In genomic region chr7:112405061-112405460, GRCm38 (mm10) we compare ENCODE assay signal across 24 mouse cellular contexts. TPM values are rescaled to one million over a fixed set of nuclear protein-coding genes. Genes with fewer than 3 reads are reported as not detected.
DNase-seq lines count a peak whose midpoint lies in the region; ATAC-seq and TF ChIP-seq lines count a peak whose summit lies in the region.
"Had no signal": no experiment of that assay in that cellular context is flagged by ENCODE, and none has a peak within 500 bp of the region (broad histone marks: within the 10 kb centered on the region; RNA-seq: fewer than 3 reads in every experiment).

No protein-coding gene starts in this region.

- ATAC-seq in heart, embryonic 14.5 days (ENCODE audit: insufficient number of reproducible peaks, insufficient read depth, low FRiP score, low read depth): no peak
- ATAC-seq in granulocyte monocyte progenitor cell, adult 5-6 weeks (replicated peaks; ENCODE audit: poor library complexity, severe bottlenecking): peak; percentile 35; the same call in 1 of the 2 replicates
- ATAC-seq: activated CD4-positive, CD25-positive, alpha-beta regulatory T cell, adult 4 months; Patski had no signal

- intact Hi-C loops in heart, adult 2 months (cut with DNase I): no loop called here

- H3K4me1 ChIP-seq in heart, embryonic 14.5 days (ENCODE audit: control insufficient read depth in 2 of 2, insufficient read depth in 2 of 2, low read length in 2 of 2): peaks cover 13 to 25% of the 10 kb centered on the region in 2 experiments
- 0 out of 2 replicates have a peak, but pooled peaks cover 2% of the 10 kb centered on the region for H3K4me1 ChIP-seq in heart, adult 2 months (ENCODE audit: control insufficient read depth, insufficient read depth, low read length)
- peaks cover 2 to 17% of the 10 kb centered on the region in 2 experiments; a peak in 3 of 4 replicates for H3K4me1 ChIP-seq in CH12.LX (ENCODE audit: control insufficient read depth in 1 of 2, insufficient read depth in 2 of 2)

- no peak for TF ChIP-seq CTCF in heart, adult 2 months (IDR thresholded peaks at IDR 0.05)
- TF ChIP-seq CTCF in CH12.LX (conservative IDR thresholded peaks at IDR 0.05 in 1 of 2, IDR thresholded peaks at IDR 0.05 in 1 of 2; ENCODE audit: low read depth in 2 of 2, low read length in 2 of 2): no peak

- no peaks in the 10 kb centered on the region for H3K27me3 ChIP-seq in heart, embryonic 14.5 days (ENCODE audit: control insufficient read depth, insufficient read depth, low read length)
- no peaks in the 10 kb centered on the region for H3K27me3 ChIP-seq in heart, adult 2 months (ENCODE audit: control insufficient read depth, insufficient read depth, low read length)
- no peaks in the 10 kb centered on the region for H3K27me3 ChIP-seq in CH12.LX (replicated peaks)
- H3K27me3 ChIP-seq: embryonic facial prominence, embryonic 15.5 days; heart, embryonic 13.5 days; midbrain, embryonic 12.5 days; Patski had no signal

- DNase-seq in heart, adult 2 months: no peak
- DNase-seq in CH12.LX (ENCODE audit: extremely low read depth): no peak
- peak; percentile 37 to 41 for DNase-seq in kidney, postnatal 36 days
- DNase-seq in layer of hippocampus, adult 11-12 months (ENCODE audit: low spot score): no peak
- DNase-seq in frontal cortex, postnatal 36 days (ENCODE audit: low spot score in 2 of 2): no peak
- DNase-seq in layer of hippocampus, postnatal 14 days (ENCODE audit: low spot score in 2 of 2): no peak
- DNase-seq: adrenal gland, postnatal 36 days; B cell, adult 2 months; cerebellum, adult 9-11 months; embryo, embryonic 11 days had no signal

- no peaks in the 10 kb centered on the region for H3K9me3 ChIP-seq in heart, embryonic 14.5 days (ENCODE audit: control insufficient read depth, low read length)
- no peaks in the 10 kb centered on the region for H3K9me3 ChIP-seq in CH12.LX (replicated peaks; ENCODE audit: low read length)
- H3K9me3 ChIP-seq: embryonic facial prominence, embryonic 15.5 days; forebrain, embryonic 10.5 days; heart, embryonic 13.5 days; limb, embryonic 10.5 days; midbrain, embryonic 12.5 days had no signal

- H3K79me2 ChIP-seq in heart, adult 2 months (replicated peaks; ENCODE audit: control insufficient read depth, insufficient read depth, low read length): no peaks in the 10 kb centered on the region
- no peaks in the 10 kb centered on the region for H3K79me2 ChIP-seq in CH12.LX (replicated peaks; ENCODE audit: control insufficient read depth, extremely low read depth, insufficient read depth, poor library complexity, severe bottlenecking)

- 0 out of 2 replicates have a peak overlapping the region, but pooled peaks have one; percentile 9 for H3K9ac ChIP-seq in heart, embryonic 14.5 days (ENCODE audit: low read length)
- H3K9ac ChIP-seq in heart, adult 2 months (ENCODE audit: low read depth, low read length): no peak overlapping the region
- no peak overlapping the region for H3K9ac ChIP-seq in CH12.LX (ENCODE audit: insufficient read depth, low read depth)
- H3K9ac ChIP-seq: embryonic facial prominence, embryonic 15.5 days; heart, embryonic 13.5 days; midbrain, embryonic 12.5 days had no signal

- WGBS in heart, embryonic 14.5 days: 36% methylated on average over 2 of the region's 2 CpGs
- WGBS in heart, adult 2 months: 43% methylated on average over 2 of the region's 2 CpGs

- no peak overlapping the region for H3K4me2 ChIP-seq in heart, embryonic 14.5 days (ENCODE audit: low read length)
- H3K4me2 ChIP-seq in CH12.LX (ENCODE audit: insufficient read depth, low read depth, poor library complexity, severe bottlenecking): no peak overlapping the region
- H3K4me2 ChIP-seq: embryonic facial prominence, embryonic 15.5 days; heart, embryonic 13.5 days; liver, embryonic 11.5 days; midbrain, embryonic 12.5 days had no signal

- no peaks in the 10 kb centered on the region for H3K36me3 ChIP-seq in heart, embryonic 14.5 days (ENCODE audit: control insufficient read depth, insufficient read depth, low read length)
- no peaks in the 10 kb centered on the region for H3K36me3 ChIP-seq in heart, adult 2 months (ENCODE audit: control insufficient read depth, insufficient read depth, low read length)
- no peaks in the 10 kb centered on the region for H3K36me3 ChIP-seq in CH12.LX (replicated peaks in 1 of 2; ENCODE audit: control insufficient read depth in 1 of 2, insufficient read depth in 1 of 2, low read length in 1 of 2)
- H3K36me3 ChIP-seq: embryonic facial prominence, embryonic 15.5 days; forebrain, embryonic 10.5 days; heart, embryonic 13.5 days; limb, embryonic 10.5 days; midbrain, embryonic 12.5 days had no signal

- H3K4me3 ChIP-seq in heart, embryonic 14.5 days (ENCODE audit: control insufficient read depth in 1 of 2, insufficient read depth in 1 of 2, low read depth in 1 of 2, low read length in 2 of 2): no peak overlapping the region
- H3K4me3 ChIP-seq in heart, adult 2 months: no peak overlapping the region
- H3K4me3 ChIP-seq in CH12.LX (replicated peaks in 1 of 3; ENCODE audit: low read depth in 2 of 3, low read length in 2 of 3, poor library complexity in 1 of 3): no peak overlapping the region
- H3K4me3 ChIP-seq: embryonic facial prominence, embryonic 15.5 days; forebrain, embryonic 10.5 days; heart, embryonic 13.5 days; left cerebral cortex, adult 2 months; limb, embryonic 10.5 days; midbrain, embryonic 12.5 days had no signal

- TF ChIP-seq EP300 in heart, adult 2 months (IDR thresholded peaks at IDR 0.05; ENCODE audit: insufficient read depth, low read depth, low read length): no peak
- TF ChIP-seq EP300 in CH12.LX (IDR thresholded peaks at IDR 0.05; ENCODE audit: low read length): no peak

- dilution Hi-C loops in CH12.LX (cut with MboI; ENCODE audit: extremely low pct_ligation_motif_present, extremely low pct_unique_long_range_greater_than_20kb, low sequenced_read_pairs): no loop called here

- in situ Hi-C loops in CH12.LX (cut with MboI; ENCODE audit: low pct_ligation_motif_present, low pct_unique_long_range_greater_than_20kb, low sequenced_read_pairs): loop anchor here (10.0 to 25.0 kb wide), 2 partner anchors 460 to 732 kb away; no protein-coding TSS in a partner anchor

- H3K27ac ChIP-seq in heart, embryonic 14.5 days (replicated peaks in 1 of 2; ENCODE audit: control insufficient read depth in 1 of 2, insufficient read depth in 1 of 2, low read depth in 2 of 2, low read length in 2 of 2): no peak overlapping the region
- H3K27ac ChIP-seq in heart, adult 2 months: no peak overlapping the region
- no peak overlapping the region for H3K27ac ChIP-seq in CH12.LX (ENCODE audit: insufficient read depth, low read depth)
- H3K27ac ChIP-seq: embryonic facial prominence, embryonic 15.5 days; forebrain, embryonic 10.5 days; heart, embryonic 13.5 days; layer of hippocampus, adult 2 months; left cerebral cortex, adult 2 months; limb, embryonic 10.5 days; macrophage; midbrain, embryonic 12.5 days had no signal

- TF ChIP-seq POLR2A in heart, adult 2 months (IDR thresholded peaks at IDR 0.05; ENCODE audit: insufficient read depth, low read depth, low read length): no peak
- TF ChIP-seq POLR2A in CH12.LX (IDR thresholded peaks at IDR 0.05; ENCODE audit: low read depth, low read length): no peak

- no peak for TF ChIP-seq RAD21 in CH12.LX (IDR thresholded peaks at IDR 0.05; ENCODE audit: low read depth, low read length)

TF ChIP-seq in CH12.LX, 34 proteins besides CTCF, POLR2A, EP300 and RAD21:
- TF ChIP-seq ZKSCAN1 (IDR thresholded peaks at IDR 0.05; ENCODE audit: borderline replicate concordance, low read depth, low read length) (no peak), USF1 (IDR thresholded peaks at IDR 0.05; ENCODE audit: low read depth, low read length) (no peak), ELF1 (IDR thresholded peaks at IDR 0.05; ENCODE audit: low read depth, low read length) (peak; percentile 57)

RNA-seq across cellular contexts. Expression of gene Parva, which starts 22.2 kb away (rescaled TPM):
- 78.5 and 79.1 TPM in 2 replicates for polyA plus RNA-seq in heart, embryonic 14.5 days (2014; fragmentation: Nextera tagmentation; extraction: Ambion mirVana)
- 10 to 100 TPM; 44.3 to 45.5 TPM for total RNA-seq in heart, adult 2 months (2021)
- 30.7 and 43.5 TPM in 2 replicates for polyA plus RNA-seq in heart, adult 2 months (2012; rRNA removed)
- total RNA-seq in CH12.LX (2012; rRNA removed) (0.08 TPM in 1 of 2 replicates, not detected in the other), CH12.LX (2014; rRNA removed) (0.15 and 0.24 TPM in 2 replicates)
- polyA plus RNA-seq in CH12.LX (2012; ENCODE audit: insufficient read length, low read depth): 0.89 and 1.1 TPM in 2 replicates
- total RNA-seq in granulocyte monocyte progenitor cell, adult 5-6 weeks (2014; fragmentation: Nextera tagmentation): not detected in 2 replicates
- total RNA-seq in granulocyte monocyte progenitor cell, adult 5-6 weeks (2017): not detected in 2 replicates
- 10 to 100 TPM; 60.7 to 63.9 TPM for total RNA-seq in layer of hippocampus, postnatal 14 days (2021)
- total RNA-seq: hematopoietic stem cell, adult 5-6 weeks had no signal
- polyA plus RNA-seq: activated CD4-positive, CD25-positive, alpha-beta regulatory T cell, adult 4 months had no signal

Comparison
In these comparisons a context has a peak if more than half of its experiments do, and no peak if none do; other contexts are left out.
1. DNase-seq: peak in kidney, postnatal 36 days (2 of 2); none in heart, adult 2 months (0 of 2), CH12.LX (single experiment), layer of hippocampus, adult 11-12 months (single experiment), frontal cortex, postnatal 36 days (0 of 2) and layer of hippocampus, postnatal 14 days (0 of 2).
2. RNA of gene Parva, which starts 22.2 kb away (total RNA-seq): 60.7 to 63.9 TPM in layer of hippocampus, postnatal 14 days and 44.3 to 45.5 TPM in heart, adult 2 months; 0.08 to 0.24 TPM in CH12.LX and not detected in granulocyte monocyte progenitor cell, adult 5-6 weeks; every median in the first group is over 10 times any median in the second.